Mouse (Mus musculus) embryonic fibroblast, embryonic 13.5 days (primary cell): ENCODE measurements at regions not wholly inside any gene's neighbourhood (a gene's known extent, or its start where the extent isn't known, plus 50 kb on each side); places are given as distances from the start of the nearest gene placed in this dataset.
"Not testable (repeated sequence)": the region's sequence is repeated elsewhere in the genome, so short reads cannot be mapped to it uniquely, and the experiment has no call there.

ENCODE experiments used
- CTCF ChIP-seq: IDR thresholded peaks from 2 replicates; pipeline ENCODE4 v1.5.1; 2011; ENCODE audit warnings: mild to moderate bottlenecking, control low read depth, low read length, moderate library complexity, borderline replicate concordance; ENCODE audit not compliant: insufficient read depth
- POLR2A ChIP-seq: IDR thresholded peaks from 2 replicates; pipeline ENCODE4 v1.6.1; 2011; ENCODE audit warnings: low read depth, mild to moderate bottlenecking, control low read depth, low read length, moderate library complexity

DNA sequence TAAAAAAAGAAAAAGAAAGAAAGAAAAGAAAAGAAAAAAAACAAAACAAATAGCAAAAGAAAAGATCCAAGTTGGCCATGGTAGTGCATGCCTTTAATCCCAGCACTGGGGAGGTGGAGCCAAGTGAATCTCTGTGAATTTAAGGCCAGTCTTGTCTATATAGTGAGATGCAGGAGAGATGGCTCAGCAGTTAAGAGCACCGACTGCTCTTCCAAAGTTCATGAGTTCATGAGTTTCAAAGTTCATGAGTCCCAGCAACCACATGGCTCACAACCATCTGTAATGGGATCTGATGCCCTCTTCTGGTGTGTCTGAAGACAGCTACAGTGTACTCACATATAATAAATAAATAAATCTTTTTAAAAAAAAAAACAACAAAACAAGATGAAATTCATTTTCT is 130.3 kb downstream of the Zfp36l1 start:
- TF ChIP-seq POLR2A, CTCF: not testable (repeated sequence)
